Mouse (Mus musculus) embryo, embryonic 11 days (tissue): Measurements from ENCODE around the gene St7l.
A peak's percentile ranks its signal among the peaks of the same experiment; 100 is the strongest.

Experiments
- DNase-seq: peaks from one replicate; pipeline ENCODE4 v3.0.0-alpha.2; 2015

St7l gene

GRCm38 (mm10) chr3:104905389-104905788 is 41.6 kb downstream of the St7l start:
- DNase-seq = no peak

DNA sequence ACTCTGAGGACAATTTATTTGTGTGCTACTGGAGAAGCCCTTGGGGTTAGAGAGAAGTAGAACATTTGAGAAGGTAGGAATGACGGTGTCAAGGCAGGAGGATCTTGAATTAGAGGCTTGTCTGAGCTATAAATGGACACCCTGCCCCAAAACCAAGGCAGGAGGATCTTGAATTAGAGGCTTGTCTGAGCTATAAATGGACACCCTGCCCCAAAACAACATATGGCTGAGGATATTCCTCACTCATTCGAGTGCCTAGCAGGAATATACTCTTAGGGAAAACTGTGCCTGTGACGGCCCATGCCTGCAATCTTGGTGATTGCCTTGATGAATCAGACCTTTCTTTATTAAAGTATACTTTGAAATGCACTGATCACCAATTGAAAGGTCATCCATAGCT is 42.2 kb downstream of the St7l start:
- no peak for DNase-seq

- no peak for DNase-seq
Observed at GRCm38 (mm10) chr3:104909195-104909594, 45.4 kb downstream of the St7l start.

DNA sequence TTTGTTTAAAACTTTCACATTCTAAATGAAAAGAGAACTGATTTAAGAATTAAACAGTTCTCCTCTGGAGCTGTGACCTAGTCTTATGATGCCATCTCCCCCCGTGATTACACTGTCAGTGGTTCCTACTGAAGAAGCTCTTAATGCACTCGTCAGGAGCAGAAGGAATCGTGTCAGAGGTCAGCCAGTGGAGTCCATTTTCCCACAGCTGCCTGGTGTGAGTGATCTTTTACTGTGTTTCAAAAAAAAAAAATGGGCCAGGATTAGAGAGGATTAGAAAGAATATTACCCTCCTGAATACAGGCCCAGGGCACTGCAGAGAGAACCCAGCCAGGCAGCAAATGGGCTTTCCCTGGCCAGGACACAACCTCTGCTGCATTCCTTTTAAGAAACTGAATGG is 51.2 kb downstream of the St7l start:
- peak; percentile 25 for DNase-seq

DNA sequence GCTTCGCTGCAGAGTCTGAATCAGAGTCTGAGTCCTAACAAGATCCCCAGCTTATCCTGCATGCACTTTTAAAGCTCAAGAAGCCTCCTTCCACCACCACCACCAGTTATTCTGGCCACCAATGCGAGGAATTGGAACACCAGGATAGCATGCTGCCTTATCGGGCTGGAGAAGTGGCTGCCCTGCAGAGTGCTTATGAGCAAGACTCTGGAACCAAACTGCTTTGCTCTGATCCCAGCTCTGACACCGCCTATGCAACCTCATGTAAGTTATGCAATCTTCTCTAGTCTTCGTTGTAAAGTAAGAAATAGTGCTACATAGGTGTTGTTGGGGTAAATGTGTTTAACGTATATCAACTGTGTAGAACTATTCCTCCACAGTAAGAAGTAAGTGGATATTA is 65.6 kb downstream of the St7l start:
- no peak for DNase-seq

- DNase-seq = no peak
Observed at GRCm38 (mm10) chr3:104937728-104938305, 74.0 kb downstream of the St7l start.

GRCm38 (mm10) chr3:104938327-104938726 is 74.5 kb downstream of the St7l start:
- DNase-seq = no peak

DNA sequence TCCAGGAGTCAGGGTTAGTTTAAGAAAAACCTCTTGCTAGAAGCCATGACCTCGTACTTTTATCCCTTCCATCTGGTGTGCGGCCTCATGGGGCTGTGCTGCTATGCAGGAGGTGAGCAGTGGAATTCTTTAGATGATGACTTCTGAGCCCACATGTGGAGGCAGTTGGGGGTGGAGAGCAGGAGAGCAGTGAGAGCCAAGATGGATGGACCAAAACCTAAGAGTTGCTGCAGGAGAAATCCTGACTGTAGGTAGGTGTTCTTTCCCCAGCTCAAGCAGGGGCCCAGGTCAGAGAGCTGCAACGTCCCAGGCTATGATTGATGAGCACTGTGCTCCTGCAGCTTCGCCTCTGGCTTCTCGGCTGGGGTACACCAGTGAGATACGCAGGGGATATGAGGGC is 76.9 kb downstream of the St7l start:
- peak; percentile 61 for DNase-seq

DNA sequence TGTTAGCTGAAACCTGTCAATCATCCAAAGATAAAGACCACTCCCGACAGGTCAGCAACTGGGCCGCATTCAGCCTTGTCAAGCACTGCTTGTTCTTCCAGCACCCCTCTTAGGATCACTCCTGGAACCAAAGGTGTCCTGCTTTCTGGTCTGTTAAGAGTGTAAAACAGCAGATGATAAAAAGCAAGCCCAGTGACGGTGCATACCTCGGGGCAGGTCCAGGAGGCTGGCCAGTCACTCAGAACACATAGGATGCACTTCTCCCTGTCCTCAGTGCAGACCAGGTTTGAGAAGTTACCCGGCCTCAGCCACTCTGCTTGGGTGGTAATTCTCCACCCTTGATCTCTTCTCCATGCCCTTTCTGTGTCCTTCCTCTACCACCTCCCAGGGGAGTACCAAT is 78.9 kb downstream of the St7l start:
- no peak for DNase-seq

- peak; percentile 43 for DNase-seq
Observed at GRCm38 (mm10) chr3:104943333-104943732, 79.5 kb downstream of the St7l start.

DNA sequence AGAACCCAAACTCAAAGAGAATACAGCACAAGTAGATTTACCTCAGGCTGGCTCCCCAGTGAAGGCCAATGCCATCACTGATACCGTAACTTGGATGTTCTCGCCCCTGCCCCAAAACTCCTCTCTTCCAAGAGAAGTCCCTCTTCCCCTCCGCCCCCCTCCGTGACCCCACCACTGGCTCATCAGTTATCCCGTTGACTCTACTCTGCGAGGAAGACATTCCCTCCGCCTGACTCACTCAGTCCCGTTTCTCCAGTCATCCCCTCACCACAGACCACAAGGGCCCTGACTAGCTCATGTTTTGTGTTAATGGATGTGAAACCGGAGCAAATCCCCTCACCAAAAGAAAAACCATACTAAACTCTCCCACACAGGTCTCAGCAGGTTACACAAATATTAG is 81.1 kb downstream of the St7l start:
- no peak for DNase-seq

GRCm38 (mm10) chr3:104950926-104951325 is 87.1 kb downstream of the St7l start:
- no peak for DNase-seq

GRCm38 (mm10) chr3:104952891-104953670 is 89.3 kb downstream of the St7l start:
- no peak for DNase-seq

DNA sequence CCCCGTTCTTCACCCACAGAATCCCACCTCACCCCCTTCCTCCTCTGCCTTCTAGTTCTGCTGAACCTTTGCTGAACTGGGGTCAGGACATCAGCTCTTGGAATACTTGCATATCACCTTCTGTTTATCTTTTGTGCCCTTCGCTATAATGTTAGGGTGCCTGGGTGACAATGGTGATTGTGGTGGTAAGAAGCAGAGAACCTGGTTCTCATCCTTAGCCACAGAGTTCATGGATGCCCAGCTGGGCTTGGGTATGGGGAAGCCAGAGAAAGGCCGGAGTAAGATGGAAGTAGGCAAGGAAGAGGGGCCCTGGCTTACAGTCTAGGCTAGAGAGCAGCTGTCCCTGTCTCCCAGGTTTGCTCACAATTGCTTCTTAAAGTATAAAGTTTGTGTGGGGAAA is 90.3 kb downstream of the St7l start:
- no peak for DNase-seq

- no peak for DNase-seq
Observed at GRCm38 (mm10) chr3:104954551-104954950, 90.7 kb downstream of the St7l start.

DNA sequence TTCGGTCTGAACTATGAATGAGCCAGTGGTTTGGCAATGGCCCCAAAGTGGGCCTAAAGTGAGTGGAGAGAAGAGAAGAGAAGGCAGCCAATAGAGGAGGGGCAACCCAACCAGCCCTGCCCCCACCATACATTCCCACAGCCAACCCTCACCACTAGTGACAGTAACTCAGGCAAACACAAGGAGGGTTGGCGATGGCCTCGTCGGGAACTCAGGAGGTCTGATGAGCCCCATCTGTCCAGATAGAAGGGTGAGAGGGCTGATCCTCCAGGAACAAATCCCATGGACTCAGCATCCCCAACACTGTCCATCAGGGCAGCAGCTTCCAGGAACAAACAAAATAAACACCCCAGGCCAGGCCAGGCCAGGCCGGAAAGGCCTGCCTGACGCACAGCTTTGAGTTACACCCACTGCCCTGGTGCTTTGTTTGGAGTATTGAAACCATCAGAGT is 92.4 kb downstream of the St7l start:
- DNase-seq = no peak

DNA sequence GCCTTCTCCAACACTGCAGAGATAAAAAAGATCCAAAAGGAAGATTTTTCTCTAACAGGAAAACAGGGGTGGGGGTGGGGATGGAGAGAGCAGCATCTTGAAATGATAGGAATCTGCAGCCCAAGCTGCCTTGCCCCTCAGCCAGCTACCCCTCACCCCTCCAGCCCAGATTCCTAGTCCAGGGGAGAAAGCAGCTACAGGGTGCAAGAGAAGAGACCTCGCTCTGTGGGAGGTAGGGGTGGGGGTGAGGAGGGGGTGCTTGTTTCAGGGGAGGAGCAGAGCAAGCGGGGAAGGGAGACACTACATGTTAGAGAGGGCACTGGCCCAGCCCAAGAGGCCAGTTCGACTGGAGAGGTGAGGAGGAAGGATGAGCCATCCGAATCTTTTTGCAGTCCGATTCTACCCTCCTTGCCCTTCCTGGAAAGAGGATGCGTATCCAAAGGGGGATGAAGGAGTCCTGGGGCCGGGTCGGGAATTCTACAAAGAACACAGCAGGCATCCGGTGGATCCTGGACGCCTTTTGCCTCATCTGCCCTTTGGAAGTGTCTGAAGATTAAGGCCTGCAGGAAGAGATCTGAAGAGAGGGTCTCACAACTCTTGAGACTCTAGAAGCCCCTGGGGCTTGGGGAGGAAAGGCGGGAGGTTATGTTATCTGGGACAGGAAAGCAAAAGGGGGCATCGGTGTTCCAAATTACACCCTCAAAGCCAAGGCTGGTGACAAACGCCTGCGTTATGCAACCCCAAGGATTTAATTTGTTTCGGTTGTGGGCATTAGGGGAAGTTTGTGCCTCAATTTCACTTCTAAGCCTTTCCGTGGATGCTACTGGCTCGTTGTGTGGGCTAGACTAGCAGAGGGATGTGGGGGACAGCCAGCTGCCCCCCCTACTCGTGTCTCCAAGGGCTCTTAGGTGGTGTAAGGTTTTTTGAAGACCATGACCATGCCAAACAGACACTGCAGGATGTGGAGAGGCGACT is 96.5 kb downstream of the St7l start:
- DNase-seq = no peak

DNA sequence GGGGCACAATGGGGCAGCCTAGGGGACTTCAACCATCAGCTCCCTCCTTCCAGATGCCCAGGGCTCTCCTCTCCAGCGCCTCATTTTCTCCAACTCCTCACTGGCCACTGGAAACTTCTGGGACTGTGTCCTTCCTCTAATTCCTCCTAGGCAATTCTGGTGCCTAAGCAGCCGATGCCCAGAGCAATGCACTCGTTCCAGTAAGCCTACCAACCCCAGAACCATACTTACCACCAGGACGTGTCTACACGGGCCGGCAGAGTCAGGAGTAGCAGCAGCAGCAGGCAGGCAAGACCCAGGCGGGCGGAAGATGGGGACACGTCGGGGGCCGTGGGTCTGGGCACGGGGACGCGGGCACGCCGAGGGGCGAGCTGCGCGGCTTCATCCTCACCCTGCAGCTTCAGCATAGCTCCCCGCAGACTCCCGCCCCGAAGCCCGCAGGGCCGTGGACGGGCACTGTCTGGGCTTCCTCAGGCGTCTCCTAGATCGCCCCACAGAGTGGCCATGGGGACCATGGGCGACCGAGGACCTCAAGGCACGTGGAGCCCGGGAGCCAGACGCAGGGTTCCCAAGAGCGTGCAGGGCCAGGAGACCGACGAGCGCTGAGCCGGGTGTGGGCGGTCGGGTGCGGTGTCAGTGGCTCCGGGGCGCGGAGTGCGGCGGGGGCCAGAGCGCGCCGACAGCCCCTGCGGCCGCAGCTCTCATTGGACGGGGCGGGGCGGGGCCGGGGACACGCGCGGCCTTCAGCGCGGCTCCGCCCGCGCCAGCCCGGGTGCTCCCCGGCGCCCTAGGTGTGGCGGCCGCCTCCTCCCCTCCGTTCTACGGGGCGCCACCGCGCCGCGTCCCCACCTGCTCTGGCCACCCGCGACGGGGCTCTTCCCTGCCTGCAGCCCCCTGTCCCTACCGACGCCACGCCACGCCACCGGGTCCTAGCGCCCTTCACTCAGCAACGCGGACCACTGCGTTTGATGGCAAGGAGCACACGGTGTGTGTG is 97.6 kb downstream of the St7l start, which contains the start of gene Wnt2b:
Gene Wnt2b, minus strand, starts transcription at position 856 of the 994 bp plus-strand sequence.
- DNase-seq = peak; percentile 48

- DNase-seq = peak; percentile 75
Observed at GRCm38 (mm10) chr3:104962141-104962611, 98.4 kb downstream of the St7l start.

DNA sequence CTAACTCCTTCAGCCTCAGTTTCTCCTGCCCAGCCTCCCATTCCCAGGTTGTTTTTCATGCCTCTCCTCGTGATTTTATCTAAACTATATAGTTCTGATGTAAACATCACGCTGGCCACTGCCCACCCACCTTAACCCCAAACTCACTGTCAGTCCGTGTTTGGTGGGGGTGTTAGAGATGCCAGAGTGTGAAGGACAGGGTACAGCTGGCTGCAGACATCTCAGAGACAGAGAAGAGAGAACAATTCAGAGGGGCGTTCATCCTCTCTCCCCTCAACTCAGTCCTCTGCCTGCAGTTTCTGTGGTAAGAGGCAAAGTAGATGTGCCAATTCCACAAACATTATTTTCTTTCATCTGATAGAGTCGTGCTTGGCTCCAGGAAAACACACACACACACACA is 99.1 kb downstream of the St7l start:
- no peak for DNase-seq

- DNase-seq = no peak
Observed at GRCm38 (mm10) chr3:104963331-104964276, 99.8 kb downstream of the St7l start.
